Mouse (Mus musculus) limb, embryonic 10.5 days (tissue): Measurements from ENCODE around the gene Lamtor2. TPM values are rescaled to one million over a fixed set of nuclear protein-coding genes. Genes with fewer than 3 reads are reported as not detected.
A peak's percentile ranks its signal among the peaks of the same experiment; 100 is the strongest.
"Not testable (repeated sequence)": the region's sequence is repeated elsewhere in the genome, so short reads cannot be mapped to it uniquely, and the experiment has no call there.

Experiments used
- DNase-seq: peaks from one replicate; pipeline ENCODE4 v3.0.0-alpha.2; 2017; ENCODE audit warnings: low spot score
- H3K27ac ChIP-seq: fragments of 300-500 bp; sonication (generic); 2 replicates; pipeline ENCODE4 v1.5.1; 2016; ENCODE audit warnings: mild to moderate bottlenecking
- H3K27me3 ChIP-seq: fragments of 300-500 bp; sonication (generic); 2 replicates; pipeline ENCODE4 v1.6.1; 2016; ENCODE audit warnings: low read depth, mild to moderate bottlenecking; ENCODE audit not compliant: poor library complexity, severe bottlenecking
- H3K36me3 ChIP-seq: fragments of 300-500 bp; sonication (generic); 2 replicates; pipeline ENCODE4 v1.6.1; 2016; ENCODE audit warnings: mild to moderate bottlenecking, moderate library complexity
- H3K4me1 ChIP-seq: fragments of 300-500 bp; sonication (generic); 2 replicates; pipeline ENCODE4 v1.6.1; 2016
- H3K4me3 ChIP-seq: fragments of 300-500 bp; sonication (generic); 2 replicates; pipeline ENCODE4 v1.5.1; 2016; ENCODE audit warnings: mild to moderate bottlenecking, moderate library complexity
- H3K9me3 ChIP-seq: fragments of 300-500 bp; sonication (generic); replicated peaks from 2 replicates; pipeline ENCODE4 v1.6.1; 2016; ENCODE audit warnings: mild to moderate bottlenecking
- WGBS: fragments of 180-500 bp; shearing (Covaris S2); methylation state at CpG from one replicate; pipeline ENCODE4 v1.1.7; 2016; 5-methylcytosine and 5-hydroxymethylcytosine counted together
- polyA plus RNA-seq: library from polyadenylated mRNA; unstranded; fragments of >200 nt; fragmentation: Nextera tagmentation; extraction: Ambion mirVana; gene quantifications from 2 replicates; pipeline ENCODE4 v1.2.1, GENCODE M21; 2016

The Lamtor2 gene
- 151 and 159 TPM in 2 replicates for polyA plus RNA-seq

DNA sequence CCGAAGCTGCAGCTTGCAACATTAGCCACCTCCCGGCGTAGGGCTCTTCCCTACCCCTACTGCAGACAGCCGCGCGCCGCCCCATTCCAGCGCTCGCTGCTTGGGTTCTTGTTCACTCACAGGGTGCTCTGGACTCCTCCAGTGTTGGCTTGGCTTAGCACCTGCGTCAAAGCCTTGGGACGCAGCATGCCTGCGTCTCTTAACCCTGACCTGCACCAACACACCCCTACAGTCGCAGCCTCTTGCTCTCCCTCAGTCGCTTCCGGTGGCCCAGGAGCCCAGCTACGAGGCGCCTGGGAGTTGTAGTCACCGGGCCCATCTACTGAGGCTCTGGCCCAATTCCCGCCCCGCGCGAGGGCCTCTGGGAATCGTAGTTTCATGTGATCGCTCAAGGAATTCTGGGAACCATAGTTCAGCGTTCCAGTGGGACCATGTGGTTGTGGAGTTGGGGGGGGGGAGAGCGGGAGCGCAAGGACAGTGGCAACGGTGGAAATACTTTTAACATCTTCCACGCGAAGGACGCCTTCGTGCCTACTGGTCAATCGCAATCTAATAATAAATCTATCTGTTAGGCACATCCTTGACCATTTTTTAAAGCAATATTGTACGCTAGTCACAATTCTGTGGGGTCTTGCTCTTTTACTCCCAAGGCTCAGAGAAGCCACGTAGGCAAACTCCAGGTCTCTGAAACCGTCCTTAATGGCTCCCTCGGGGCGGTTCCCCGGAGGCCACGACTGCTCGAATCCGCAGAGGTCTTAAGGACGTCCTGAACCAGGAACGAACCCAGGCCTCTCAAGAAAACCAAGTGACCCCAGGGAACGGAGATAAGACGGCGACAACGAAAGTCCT is at the start of gene Lamtor2:
Gene Lamtor2, minus strand, starts transcription at position 399 of the 849 bp plus-strand sequence.
- H3K4me1 ChIP-seq = peaks cover 42% of the 10 kb centered on the region
- under 1% methylated on average over 48 of the region's 48 CpGs for WGBS
- H3K9me3 ChIP-seq = no peaks in the 10 kb centered on the region
- H3K27ac ChIP-seq = peak within 1 kb of the TSS; percentile 98
- DNase-seq = peak; percentile 96
- H3K27me3 ChIP-seq = no peaks in the 10 kb centered on the region
- peaks cover 36% of the 10 kb centered on the region for H3K36me3 ChIP-seq
- H3K4me3 ChIP-seq = peak within 1 kb of the TSS; percentile 92

DNA sequence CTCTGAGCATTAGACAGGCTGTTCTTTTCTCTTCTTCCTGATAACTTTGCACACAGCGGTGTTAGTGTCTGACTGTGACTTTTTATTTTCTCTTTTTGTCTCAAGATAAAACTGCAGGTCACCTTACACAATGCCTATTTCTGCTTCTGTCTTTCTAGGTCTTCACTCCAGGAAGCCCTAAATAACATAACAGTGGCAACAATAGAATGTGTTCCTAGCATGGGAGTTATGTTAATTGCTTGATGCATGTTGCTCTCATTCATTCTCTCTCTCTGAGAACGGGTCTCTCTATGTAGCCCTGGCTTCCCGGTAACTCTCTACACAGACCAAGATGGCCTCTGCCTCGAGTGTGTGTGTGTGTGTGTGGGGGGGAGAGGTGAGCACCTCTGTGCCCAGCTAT is 49.6 kb upstream of the Lamtor2 start:
- DNase-seq = no peak
- 84% methylated on average over 4 of the region's 4 CpGs for WGBS

DNA sequence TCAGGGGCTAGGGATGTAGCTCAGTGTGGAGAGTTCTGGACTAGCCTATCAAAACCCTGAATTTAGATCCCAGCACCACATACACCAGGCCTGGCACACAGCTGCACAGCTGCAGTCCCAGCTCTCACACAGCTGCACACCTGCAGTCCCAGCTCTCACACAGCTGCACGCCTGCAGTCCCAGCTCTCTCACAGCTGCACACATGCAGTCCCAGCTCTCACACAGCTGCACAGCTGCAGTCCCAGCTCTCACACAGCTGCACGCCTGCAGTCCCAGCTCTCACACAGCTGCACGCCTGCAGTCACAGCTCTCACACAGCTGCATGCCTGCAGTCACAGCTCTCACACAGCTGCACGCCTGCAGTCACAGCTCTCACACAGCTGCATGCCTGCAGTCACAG is 43.7 kb upstream of the Lamtor2 start:
- WGBS = 80% methylated on average over 4 of the region's 4 CpGs
- H3K36me3 ChIP-seq, H3K9me3 ChIP-seq, H3K27me3 ChIP-seq, H3K27ac ChIP-seq, H3K4me3 ChIP-seq, DNase-seq: not testable (repeated sequence)
- peaks cover 20% of the 10 kb centered on the region for H3K4me1 ChIP-seq

More for the DNA sequence above, 49.6 kb upstream of the Lamtor2 start:
- H3K36me3 ChIP-seq = no peaks in the 10 kb centered on the region
- H3K4me3 ChIP-seq = no peak overlapping the region
- H3K27me3 ChIP-seq = no peaks in the 10 kb centered on the region
- no peaks in the 10 kb centered on the region for H3K9me3 ChIP-seq
- no peak overlapping the region for H3K27ac ChIP-seq
- peaks cover 24% of the 10 kb centered on the region for H3K4me1 ChIP-seq

DNA sequence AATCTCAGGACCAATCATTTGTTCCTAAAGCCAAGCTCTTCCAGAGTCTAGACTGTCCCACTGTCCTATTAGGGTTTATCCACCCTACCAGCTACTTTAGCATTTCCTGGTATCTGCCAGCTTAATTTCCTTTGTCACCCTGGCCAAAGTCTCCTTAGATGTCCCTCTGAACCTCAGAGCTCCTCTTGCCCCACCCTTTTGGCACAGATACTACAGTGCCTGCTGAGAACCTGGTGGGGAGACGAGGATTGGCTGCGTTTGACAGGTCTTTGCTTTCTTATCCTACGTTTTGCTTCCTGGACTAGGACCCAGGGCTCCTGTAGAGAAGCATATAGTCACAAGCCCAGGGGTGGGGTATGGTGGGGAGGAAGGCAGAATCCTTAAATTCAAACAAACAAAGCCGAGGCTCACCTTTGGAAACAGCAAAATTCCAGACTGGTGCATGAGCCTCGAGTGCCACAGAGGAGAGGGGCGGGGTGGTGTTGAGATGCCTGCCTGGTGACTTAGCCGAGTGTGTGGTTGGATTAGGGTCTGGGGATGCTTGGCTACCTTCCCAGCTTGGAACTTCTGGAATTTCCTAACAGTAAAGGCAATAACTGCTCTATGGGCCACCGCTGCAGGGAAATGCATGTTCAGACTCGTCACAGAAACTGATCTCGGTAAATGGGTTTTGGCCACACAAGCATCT is 41.2 kb upstream of the Lamtor2 start:
- no peaks in the 10 kb centered on the region for H3K27me3 ChIP-seq
- 63% methylated on average over 10 of the region's 10 CpGs for WGBS
- H3K36me3 ChIP-seq = peaks cover 4% of the 10 kb centered on the region; the same call in 1 of the 2 replicates
- no peak overlapping the region for H3K27ac ChIP-seq
- H3K4me1 ChIP-seq = peaks cover 32% of the 10 kb centered on the region
- no peaks in the 10 kb centered on the region for H3K9me3 ChIP-seq
- no peak for DNase-seq
- H3K4me3 ChIP-seq = no peak overlapping the region

DNA sequence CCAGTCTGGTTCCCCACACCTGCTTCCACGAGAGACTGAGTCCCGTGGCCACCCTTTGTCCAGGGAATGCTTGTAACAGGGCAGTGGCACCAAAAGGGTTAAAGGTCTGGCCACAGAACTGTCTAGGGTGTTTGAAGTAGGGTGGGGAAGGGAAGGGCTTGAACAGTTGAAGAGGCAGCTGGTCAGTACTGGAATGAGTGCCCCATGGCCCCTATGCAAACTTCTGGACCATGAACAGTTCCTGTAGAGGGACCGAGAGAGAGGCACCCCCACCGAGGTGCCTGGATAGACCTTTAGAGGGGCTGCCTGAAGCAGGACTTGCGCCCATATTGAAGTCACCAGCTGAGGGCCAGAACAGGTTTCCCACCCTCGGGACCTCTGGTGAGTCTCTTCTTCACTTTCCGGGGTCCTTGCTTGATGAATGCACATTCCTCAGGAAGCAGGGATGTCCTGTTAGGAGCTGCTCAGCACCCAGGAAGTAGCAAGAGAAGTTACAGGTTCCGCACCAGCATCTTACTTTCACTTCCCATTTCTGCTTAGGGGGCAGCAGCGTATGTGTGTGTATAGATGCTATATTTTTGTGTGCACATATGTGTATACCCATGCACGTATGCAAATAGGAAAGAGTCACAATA is 40.2 kb upstream of the Lamtor2 start:
- Histone ChIP-seq H3K4me3 (no peak overlapping the region), H3K27ac (no peak overlapping the region), H3K4me1 (peaks cover 32% of the 10 kb centered on the region), H3K27me3 (no peaks in the 10 kb centered on the region), H3K36me3 (peaks cover 13% of the 10 kb centered on the region), H3K9me3 (no peaks in the 10 kb centered on the region)
- 70% methylated on average over 10 of the region's 10 CpGs for WGBS
- DNase-seq = no peak

DNA sequence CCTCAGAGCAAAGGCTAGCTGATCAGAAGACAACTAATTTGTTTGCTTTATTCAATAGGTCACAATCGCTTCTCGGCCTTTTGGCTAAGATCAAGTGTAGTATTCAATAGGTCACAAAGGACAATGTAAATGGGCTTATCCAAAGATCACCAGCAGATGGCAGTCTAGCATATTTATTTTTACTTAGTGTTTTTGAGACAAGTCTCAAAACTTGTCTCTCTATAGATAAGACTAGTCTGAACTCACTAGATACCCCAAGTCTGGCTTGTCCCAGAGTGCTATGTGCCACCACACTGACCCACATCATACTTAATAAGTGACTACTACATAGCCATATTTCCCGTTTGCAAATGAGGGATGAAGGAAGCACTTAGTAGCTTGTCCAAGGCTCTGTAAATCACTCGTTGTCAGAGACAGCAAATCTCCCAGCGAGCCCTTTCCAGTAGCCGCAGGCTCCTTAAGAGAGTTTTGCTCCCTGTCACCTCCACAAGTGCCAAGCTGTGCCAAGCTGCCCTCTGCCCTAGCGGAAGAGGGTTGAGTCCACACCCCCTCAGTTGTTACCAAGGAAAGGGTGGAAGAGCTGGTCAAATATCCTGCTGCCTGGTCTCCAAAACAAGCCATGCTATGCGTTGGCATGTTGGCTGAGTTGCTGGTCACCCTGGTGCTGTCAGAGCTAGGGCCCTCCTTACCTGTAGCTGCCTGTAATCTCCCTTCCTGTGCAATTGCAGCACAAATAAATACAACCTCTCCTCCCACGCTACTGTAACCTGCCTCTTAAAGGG is 39.3 kb upstream of the Lamtor2 start:
- peaks cover 22% of the 10 kb centered on the region for H3K36me3 ChIP-seq
- H3K4me1 ChIP-seq = peaks cover 32% of the 10 kb centered on the region
- H3K4me3 ChIP-seq = no peak overlapping the region
- H3K9me3 ChIP-seq = no peaks in the 10 kb centered on the region
- DNase-seq = no peak
- no peaks in the 10 kb centered on the region for H3K27me3 ChIP-seq
- 41% methylated on average over 9 of the region's 9 CpGs for WGBS
- peak overlapping the region; percentile 54; the same call in 1 of the 2 replicates for H3K27ac ChIP-seq

DNA sequence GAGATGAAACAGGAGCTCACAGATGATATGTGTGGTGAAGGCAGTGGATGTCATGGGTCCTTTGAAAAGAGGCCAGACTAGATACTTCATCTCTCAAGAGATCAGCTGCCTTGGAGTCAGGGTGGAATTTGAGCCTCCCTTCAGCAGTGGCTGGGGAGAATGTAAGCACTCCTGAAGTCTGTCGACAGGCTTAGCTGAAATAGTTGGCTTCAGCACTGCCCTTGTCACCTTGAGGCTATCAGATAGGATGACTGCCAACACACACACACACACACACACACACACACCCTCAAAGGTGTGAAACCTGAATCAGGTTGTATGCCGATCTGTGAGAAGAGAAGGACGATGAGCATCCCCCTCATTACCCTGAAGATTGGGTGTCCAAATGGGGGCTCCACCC is 38.2 kb upstream of the Lamtor2 start:
- no peak overlapping the region for H3K4me3 ChIP-seq
- H3K27me3 ChIP-seq = no peaks in the 10 kb centered on the region
- no peaks in the 10 kb centered on the region for H3K9me3 ChIP-seq
- peaks cover 29% of the 10 kb centered on the region for H3K4me1 ChIP-seq
- peaks cover 33% of the 10 kb centered on the region for H3K36me3 ChIP-seq
- peak overlapping the region; percentile 54; the same call in 1 of the 2 replicates for H3K27ac ChIP-seq
- WGBS = 52% methylated on average over 3 of the region's 3 CpGs
- no peak for DNase-seq

DNA sequence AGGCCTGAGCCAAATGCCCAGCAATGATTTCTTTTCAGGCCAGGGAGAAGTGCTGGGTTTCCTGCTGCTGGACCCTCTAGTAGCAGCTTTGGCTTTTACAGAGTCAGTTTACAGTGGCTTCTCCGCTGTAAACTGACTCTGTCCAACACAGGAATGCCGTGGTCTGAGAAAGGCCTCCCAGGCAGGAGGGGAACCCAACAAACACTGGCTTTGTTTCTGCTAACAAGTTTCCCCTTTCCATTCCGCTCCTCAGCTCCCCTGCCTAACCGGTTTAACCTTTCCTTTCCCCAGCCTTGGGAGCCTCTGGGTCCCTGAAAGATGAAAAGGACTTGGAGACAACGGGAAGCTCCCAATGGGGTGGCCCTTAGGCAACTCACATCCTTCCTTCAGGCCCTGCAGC is 37.4 kb upstream of the Lamtor2 start:
- WGBS = 33% methylated on average over 5 of the region's 5 CpGs
- DNase-seq = no peak
- Histone ChIP-seq H3K9me3 (no peaks in the 10 kb centered on the region), H3K4me3 (no peak overlapping the region; the same call in 1 of the 2 replicates), H3K27ac (peak overlapping the region; percentile 54; the same call in 1 of the 2 replicates), H3K36me3 (peaks cover 40% of the 10 kb centered on the region), H3K4me1 (peaks cover 29% of the 10 kb centered on the region), H3K27me3 (no peaks in the 10 kb centered on the region)

DNA sequence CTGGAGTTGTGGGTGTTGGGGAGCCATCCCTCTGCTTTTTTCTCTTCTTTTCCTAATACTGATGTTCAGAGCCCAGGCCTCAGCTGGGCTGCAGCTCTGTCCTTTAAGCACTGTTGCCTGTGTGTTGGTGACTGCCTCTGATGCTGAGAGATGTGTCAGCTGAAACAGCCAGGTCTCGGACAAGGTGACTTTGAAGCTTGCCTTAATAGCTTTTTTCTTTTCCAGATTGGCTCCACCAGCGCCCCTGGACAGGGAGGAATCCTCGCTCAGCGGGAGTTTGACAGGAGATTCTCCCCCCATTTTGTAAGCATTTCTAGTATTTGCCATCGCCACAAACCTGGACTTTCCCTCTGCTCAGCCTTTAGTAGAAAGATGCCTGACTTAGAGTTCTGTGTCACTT is 33.8 kb upstream of the Lamtor2 start:
- Histone ChIP-seq H3K4me3 (no peak overlapping the region), H3K27me3 (no peaks in the 10 kb centered on the region), H3K36me3 (peaks cover 71% of the 10 kb centered on the region), H3K4me1 (peaks cover 14% of the 10 kb centered on the region; the same call in 1 of the 2 replicates), H3K27ac (no peak overlapping the region), H3K9me3 (no peaks in the 10 kb centered on the region)
- WGBS = 93% methylated on average over 5 of the region's 5 CpGs
- no peak for DNase-seq

DNA sequence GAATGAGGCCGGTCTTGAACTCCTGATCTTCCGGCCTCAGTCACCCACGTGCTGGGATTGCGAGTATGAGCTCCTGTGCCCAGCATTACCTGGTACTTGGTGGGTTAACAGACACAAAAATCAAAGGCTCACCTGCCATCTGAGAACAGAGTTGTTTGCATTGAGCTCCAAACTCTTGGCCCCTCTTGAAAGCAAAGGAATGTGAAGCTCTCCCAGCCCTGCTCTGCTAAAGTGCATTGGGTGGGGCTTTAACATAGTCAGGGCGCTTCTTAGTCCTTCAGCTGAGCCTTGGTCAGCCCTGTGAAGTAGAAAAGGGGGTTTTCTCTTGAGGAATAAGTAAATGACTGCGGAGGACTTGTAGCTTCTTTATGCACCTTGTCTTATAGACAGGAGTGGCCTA is 32.9 kb upstream of the Lamtor2 start:
- DNase-seq = no peak

DNA sequence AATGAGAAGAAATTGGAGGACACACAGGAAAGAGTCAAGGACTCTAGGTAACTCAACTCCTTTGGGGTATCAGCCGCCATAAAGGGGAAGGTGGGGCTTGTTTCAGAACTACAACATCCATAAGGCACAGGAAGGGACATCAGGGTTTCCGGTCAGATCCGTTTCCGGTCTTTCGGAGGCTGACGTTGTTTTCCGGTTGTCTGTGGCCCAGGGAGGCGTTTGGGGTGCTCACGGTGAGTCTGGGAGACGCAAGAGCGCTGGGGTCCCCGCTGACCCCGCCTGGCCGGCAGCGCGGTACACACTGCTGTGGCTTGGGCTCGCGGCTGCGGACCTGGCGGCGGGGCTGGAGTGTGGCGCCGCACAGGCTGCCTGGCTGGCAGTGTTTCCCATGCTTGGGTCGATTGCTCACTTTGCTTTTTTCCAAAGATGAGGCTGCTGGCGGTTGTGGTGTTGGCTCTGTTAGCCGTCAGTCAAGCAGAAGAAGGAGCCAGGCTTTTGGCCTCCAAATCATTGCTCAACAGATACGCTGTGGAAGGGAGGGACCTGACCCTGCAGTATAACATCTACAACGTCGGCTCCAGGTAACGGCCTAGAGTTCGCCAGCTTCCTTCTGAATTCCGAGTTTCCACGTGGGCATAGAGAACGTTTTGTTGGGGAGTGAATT is 26.7 kb upstream of the Lamtor2 start:
- H3K4me1 ChIP-seq = peaks cover 15% of the 10 kb centered on the region
- peak overlapping the region; percentile 91 for H3K4me3 ChIP-seq
- H3K27ac ChIP-seq = peak overlapping the region; percentile 87
- under 1% methylated on average over 34 of the region's 34 CpGs for WGBS
- H3K27me3 ChIP-seq = no peaks in the 10 kb centered on the region
- DNase-seq = peak; percentile 86
- no peaks in the 10 kb centered on the region for H3K9me3 ChIP-seq
- H3K36me3 ChIP-seq = peaks cover 39% of the 10 kb centered on the region

More for the DNA sequence above, 32.9 kb upstream of the Lamtor2 start:
- Histone ChIP-seq H3K27ac (no peak overlapping the region), H3K36me3 (peaks cover 80% of the 10 kb centered on the region), H3K27me3 (no peaks in the 10 kb centered on the region), H3K9me3 (no peaks in the 10 kb centered on the region), H3K4me1 (peaks cover 7% of the 10 kb centered on the region), H3K4me3 (no peak overlapping the region)
- 95% methylated on average over 6 of the region's 6 CpGs for WGBS
